In genomic region chr2:172827564-172827963, GRCm38 (mm10) we compare ENCODE assay signal across 10 mouse cellular contexts.
DNase-seq lines count a peak whose midpoint lies in the region; ATAC-seq lines count a peak whose summit lies in the region.
"Had no signal": no experiment of that assay in that cellular context is flagged by ENCODE, and none has a peak within 500 bp of the region (broad histone marks: within the 10 kb centered on the region; RNA-seq: fewer than 3 reads in every experiment).

No protein-coding gene starts in this region.

- no peak overlapping the region for H3K4me2 ChIP-seq in forebrain, embryonic 11.5 days (ENCODE audit: low read depth, low read length, severe bottlenecking)
- H3K4me2 ChIP-seq in forebrain, embryonic 12.5 days: no peak overlapping the region
- no peak overlapping the region for H3K4me2 ChIP-seq in embryonic facial prominence, embryonic 11.5 days (ENCODE audit: low read depth, low read length)

- peaks cover 4% of the 10 kb centered on the region; the same call in 1 of the 2 replicates for H3K4me1 ChIP-seq in forebrain, embryonic 11.5 days (replicated peaks; ENCODE audit: control insufficient read depth, insufficient read depth, low read length)
- H3K4me1 ChIP-seq in forebrain, embryonic 12.5 days: peaks cover 11% of the 10 kb centered on the region
- H3K4me1 ChIP-seq in embryonic facial prominence, embryonic 11.5 days (ENCODE audit: control insufficient read depth, insufficient read depth, low read length): peaks cover 2% of the 10 kb centered on the region; the same call in 1 of the 2 replicates

- no peaks in the 10 kb centered on the region for H3K36me3 ChIP-seq in forebrain, embryonic 11.5 days (ENCODE audit: control insufficient read depth, insufficient read depth, low read length)
- H3K36me3 ChIP-seq in forebrain, embryonic 12.5 days (replicated peaks): no peaks in the 10 kb centered on the region
- no peaks in the 10 kb centered on the region for H3K36me3 ChIP-seq in embryonic facial prominence, embryonic 11.5 days (replicated peaks; ENCODE audit: control insufficient read depth, insufficient read depth, low read depth, low read length)
- H3K36me3 ChIP-seq: G1E had no signal

- 57% methylated on average over 7 of the region's 7 CpGs for WGBS in forebrain, embryonic 11.5 days
- 54% methylated on average over 7 of the region's 7 CpGs for WGBS in forebrain, embryonic 12.5 days
- 58% methylated on average over 7 of the region's 7 CpGs for WGBS in embryonic facial prominence, embryonic 11.5 days

- H3K9ac ChIP-seq in forebrain, embryonic 11.5 days (ENCODE audit: low read length): no peak overlapping the region
- no peak overlapping the region for H3K9ac ChIP-seq in forebrain, embryonic 12.5 days
- H3K9ac ChIP-seq in embryonic facial prominence, embryonic 11.5 days (replicated peaks; ENCODE audit: low read length): no peak overlapping the region

- ATAC-seq in forebrain, embryonic 11.5 days (replicated peaks; ENCODE audit: low FRiP score): no peak
- ATAC-seq in forebrain, embryonic 12.5 days (ENCODE audit: low FRiP score): no peak
- ATAC-seq in embryonic facial prominence, embryonic 11.5 days (replicated peaks; ENCODE audit: insufficient number of reproducible peaks, low FRiP score, low TSS enrichment, low read depth): no peak

- DNase-seq in forebrain, embryonic 11.5 days (ENCODE audit: low spot score): peak; percentile 78
- peak; percentile 47 for DNase-seq in right cerebral cortex, postnatal 4 days
- no peak for DNase-seq in right cerebral cortex, adult 2 months (ENCODE audit: low spot score in 2 of 2)
- peak; percentile 73 for DNase-seq in embryonic facial prominence, embryonic 11.5 days (ENCODE audit: low spot score)
- DNase-seq in lung, postnatal 14 days: peak; percentile 33
- no peak for DNase-seq in layer of hippocampus, adult 9-11 months
- DNase-seq in urinary bladder, postnatal 4 days (ENCODE audit: low spot score in 2 of 2): no peak

- peaks cover 6% of the 10 kb centered on the region; the same call in 1 of the 2 replicates for H3K27me3 ChIP-seq in forebrain, embryonic 11.5 days (ENCODE audit: control insufficient read depth, insufficient read depth, low read length)
- H3K27me3 ChIP-seq in forebrain, embryonic 12.5 days: peaks cover 50% of the 10 kb centered on the region
- H3K27me3 ChIP-seq in embryonic facial prominence, embryonic 11.5 days (ENCODE audit: control insufficient read depth, insufficient read depth, low read length): no peaks in the 10 kb centered on the region

- no peak overlapping the region for H3K4me3 ChIP-seq in forebrain, embryonic 11.5 days (ENCODE audit: low read depth, low read length)
- no peak overlapping the region for H3K4me3 ChIP-seq in forebrain, embryonic 12.5 days (replicated peaks)
- no peak overlapping the region for H3K4me3 ChIP-seq in embryonic facial prominence, embryonic 11.5 days (ENCODE audit: low read depth, low read length)
- H3K4me3 ChIP-seq: myocyte had no signal

- no peak overlapping the region for H3K27ac ChIP-seq in forebrain, embryonic 11.5 days (ENCODE audit: low read depth, low read length)
- no peak overlapping the region for H3K27ac ChIP-seq in forebrain, embryonic 12.5 days
- no peak overlapping the region for H3K27ac ChIP-seq in embryonic facial prominence, embryonic 11.5 days (replicated peaks; ENCODE audit: low read depth, low read length)

- no peaks in the 10 kb centered on the region for H3K9me3 ChIP-seq in forebrain, embryonic 11.5 days (ENCODE audit: control insufficient read depth, low read length)
- no peaks in the 10 kb centered on the region for H3K9me3 ChIP-seq in forebrain, embryonic 12.5 days
- no peaks in the 10 kb centered on the region for H3K9me3 ChIP-seq in embryonic facial prominence, embryonic 11.5 days (replicated peaks; ENCODE audit: control insufficient read depth, low read length)

Comparison
In these comparisons a context has a peak if more than half of its experiments do, and no peak if none do; other contexts are left out.
1. DNase-seq: peak in forebrain, embryonic 11.5 days (single experiment), right cerebral cortex, postnatal 4 days (single experiment), embryonic facial prominence, embryonic 11.5 days (single experiment) and lung, postnatal 14 days (single experiment); none in right cerebral cortex, adult 2 months (0 of 2), layer of hippocampus, adult 9-11 months (single experiment) and urinary bladder, postnatal 4 days (0 of 2).